Mouse (Mus musculus) A20 (cell line): Measurements from ENCODE around the gene Glo1.
A peak's percentile ranks its signal among the peaks of the same experiment; 100 is the strongest.
"Not testable (repeated sequence)": the region's sequence is repeated elsewhere in the genome, so short reads cannot be mapped to it uniquely, and the experiment has no call there.

Source experiments
- DNase-seq: peaks from one replicate; pipeline ENCODE4 v3.0.0-alpha.2; 2011; ENCODE audit warnings: low read depth, low spot score

Glo1 gene

GRCm38 (mm10) chr17:30626719-30627118 is at the start of gene Glo1:
Gene Glo1 (minus strand): TSS chr17:30626871.
- DNase-seq = not testable (repeated sequence)

GRCm38 (mm10) chr17:30675021-30675740 is 48.5 kb upstream of the Glo1 start:
- no peak for DNase-seq

- no peak for DNase-seq
Observed at GRCm38 (mm10) chr17:30673023-30673422, 46.4 kb upstream of the Glo1 start.

- no peak for DNase-seq
Observed at GRCm38 (mm10) chr17:30672556-30672955, 45.9 kb upstream of the Glo1 start.

- DNase-seq = no peak
Observed at GRCm38 (mm10) chr17:30664856-30665255, 38.2 kb upstream of the Glo1 start.

- DNase-seq = no peak
Observed at GRCm38 (mm10) chr17:30663170-30663569, 36.5 kb upstream of the Glo1 start.

GRCm38 (mm10) chr17:30662131-30662530 is 35.5 kb upstream of the Glo1 start:
- no peak for DNase-seq

GRCm38 (mm10) chr17:30658152-30658544 is 31.5 kb upstream of the Glo1 start:
- peak; percentile 80 for DNase-seq

GRCm38 (mm10) chr17:30657530-30658151 is 31.0 kb upstream of the Glo1 start:
- no peak for DNase-seq

GRCm38 (mm10) chr17:30653010-30653409 is 26.3 kb upstream of the Glo1 start:
- DNase-seq = peak; percentile 46

GRCm38 (mm10) chr17:30648770-30649169 is 22.1 kb upstream of the Glo1 start:
- no peak for DNase-seq

GRCm38 (mm10) chr17:30640896-30641295 is 14.2 kb upstream of the Glo1 start:
- no peak for DNase-seq

GRCm38 (mm10) chr17:30638996-30639395 is 12.3 kb upstream of the Glo1 start:
- no peak for DNase-seq

GRCm38 (mm10) chr17:30637714-30638113 is 11.0 kb upstream of the Glo1 start:
- DNase-seq = no peak

GRCm38 (mm10) chr17:30635367-30635766 is 8.7 kb upstream of the Glo1 start:
- DNase-seq = no peak

GRCm38 (mm10) chr17:30624132-30624531 is 2.5 kb downstream of the Glo1 start, which contains the start of gene Dnah8:
Gene Dnah8 (plus strand): TSS chr17:30624354.
- not testable (repeated sequence) for DNase-seq

- DNase-seq = no peak
Observed at GRCm38 (mm10) chr17:30623200-30623599, 3.5 kb downstream of the Glo1 start.

- no peak for DNase-seq
Observed at GRCm38 (mm10) chr17:30621450-30621849, 5.2 kb downstream of the Glo1 start.

GRCm38 (mm10) chr17:30620548-30620947 is 6.1 kb downstream of the Glo1 start:
- DNase-seq = no peak

GRCm38 (mm10) chr17:30619153-30619552 is 7.5 kb downstream of the Glo1 start:
- DNase-seq = no peak

GRCm38 (mm10) chr17:30618136-30618891 is 8.4 kb downstream of the Glo1 start:
- no peak for DNase-seq

GRCm38 (mm10) chr17:30616203-30616602 is 10.5 kb downstream of the Glo1 start:
- DNase-seq = no peak
